Mouse (Mus musculus) heart, embryonic 14.5 days (tissue): ENCODE measurements around the gene Rmnd1. TPM values are rescaled to one million over a fixed set of nuclear protein-coding genes. Genes with fewer than 3 reads are reported as not detected.

Source experiments
- ATAC-seq: fragments of 200-750 bp; cut with Nextera tagmentation; 2 replicates; pipeline ENCODE4 v1.8.0; 2017; ENCODE audit warnings: low read depth, moderate TSS enrichment; ENCODE audit not compliant: insufficient number of reproducible peaks, insufficient read depth, low FRiP score
- H3K27ac ChIP-seq, 2 experiments: fragments of 200-500 bp in 1 of 2; fragments of 300-500 bp in 1 of 2; sonication (generic) in 1 of 2; replicated peaks in 1 of 2; 2 replicates each; pipeline ENCODE4 v1.5.1; 2012 to 2014; ENCODE audit warnings: low read depth in 2 of 2, low read length in 2 of 2, control low read depth in 1 of 2, mild to moderate bottlenecking in 1 of 2, mixed read lengths in 1 of 2; ENCODE audit not compliant: control insufficient read depth in 1 of 2, insufficient read depth in 1 of 2
- H3K27me3 ChIP-seq: fragments of 300-500 bp; sonication (generic); 2 replicates; pipeline ENCODE4 v1.6.1; 2014; ENCODE audit warnings: mild to moderate bottlenecking, low read length, control low read depth; ENCODE audit not compliant: control insufficient read depth, insufficient read depth
- H3K36me3 ChIP-seq: fragments of 300-500 bp; sonication (generic); 2 replicates; pipeline ENCODE4 v1.6.1; 2014; ENCODE audit warnings: mild to moderate bottlenecking, control low read depth, low read length, mixed read lengths; ENCODE audit not compliant: control insufficient read depth, insufficient read depth
- H3K4me1 ChIP-seq, 2 experiments: fragments of 200-500 bp in 1 of 2; fragments of 300-500 bp in 1 of 2; sonication (generic) in 1 of 2; 2 replicates each; pipeline ENCODE4 v1.6.1; 2012 to 2014; ENCODE audit warnings: low read length in 2 of 2, control low read depth in 1 of 2, mixed read lengths in 1 of 2; ENCODE audit not compliant: control insufficient read depth in 2 of 2, insufficient read depth in 2 of 2
- H3K4me2 ChIP-seq: fragments of 300-500 bp; sonication (generic); 2 replicates; pipeline ENCODE4 v1.6.1; 2014; ENCODE audit warnings: mild to moderate bottlenecking, low read length
- H3K4me3 ChIP-seq, 2 experiments: fragments of 200-500 bp in 1 of 2; fragments of 300-500 bp in 1 of 2; sonication (generic) in 1 of 2; 2 replicates each; pipeline ENCODE4 v1.5.1; 2012 to 2014; ENCODE audit warnings: low read length in 2 of 2, mild to moderate bottlenecking in 2 of 2, control low read depth in 1 of 2, low read depth in 1 of 2, moderate library complexity in 1 of 2; ENCODE audit not compliant: control insufficient read depth in 1 of 2, insufficient read depth in 1 of 2
- H3K9ac ChIP-seq: fragments of 300-500 bp; sonication (generic); 2 replicates; pipeline ENCODE4 v1.6.1; 2014; ENCODE audit warnings: mild to moderate bottlenecking, low read length
- H3K9me3 ChIP-seq: fragments of 300-500 bp; sonication (generic); 2 replicates; pipeline ENCODE4 v1.6.1; 2016; ENCODE audit warnings: low read length, control low read depth; ENCODE audit not compliant: control insufficient read depth
- WGBS: fragments of 180-500 bp; shearing (Covaris S2); extraction: QIAGEN DNeasy Blood & Tissue Kit; methylation state at CpG from one replicate; pipeline ENCODE4 v1.1.7; 2014; 5-methylcytosine and 5-hydroxymethylcytosine counted together
- polyA plus RNA-seq: library from polyadenylated mRNA; unstranded; fragments of >200 nt; fragmentation: Nextera tagmentation; extraction: Ambion mirVana; gene quantifications from 2 replicates; pipeline ENCODE4 v1.2.1, GENCODE M21; 2014

The Rmnd1 gene
- polyA plus RNA-seq, 1 experiment from 2014 or later: 106 TPM

- peaks cover 2 to 17% of the 10 kb centered on the region in 2 experiments for H3K4me1 ChIP-seq
- no peaks in the 10 kb centered on the region for H3K27me3 ChIP-seq
- H3K36me3 ChIP-seq: peaks cover 61% of the 10 kb centered on the region
- H3K9me3 ChIP-seq: no peaks in the 10 kb centered on the region
- no peak for ATAC-seq
- H3K4me3 ChIP-seq: no peak overlapping the region
- no peak overlapping the region for H3K9ac ChIP-seq
- no peak overlapping the region for H3K27ac ChIP-seq
- H3K4me2 ChIP-seq: no peak overlapping the region
- WGBS: 85% methylated on average over 3 of the region's 3 CpGs
Observed at GRCm38 (mm10) chr10:4395321-4395720, 36.9 kb downstream of the Rmnd1 start.

GRCm38 (mm10) chr10:4391851-4392250 is 40.3 kb downstream of the Rmnd1 start:
- ATAC-seq: no peak
- 38% methylated on average over 6 of the region's 6 CpGs for WGBS
- H3K9me3 ChIP-seq: no peaks in the 10 kb centered on the region
- H3K4me1 ChIP-seq: peaks cover 6 to 33% of the 10 kb centered on the region in 2 experiments
- H3K9ac ChIP-seq: no peak overlapping the region
- peaks cover 43% of the 10 kb centered on the region for H3K36me3 ChIP-seq
- peak overlapping the region; percentile 95; the same call in 1 of the 2 replicates for H3K4me2 ChIP-seq
- H3K27ac ChIP-seq: no peak overlapping the region
- H3K27me3 ChIP-seq: no peaks in the 10 kb centered on the region
- H3K4me3 ChIP-seq: no peak overlapping the region

DNA sequence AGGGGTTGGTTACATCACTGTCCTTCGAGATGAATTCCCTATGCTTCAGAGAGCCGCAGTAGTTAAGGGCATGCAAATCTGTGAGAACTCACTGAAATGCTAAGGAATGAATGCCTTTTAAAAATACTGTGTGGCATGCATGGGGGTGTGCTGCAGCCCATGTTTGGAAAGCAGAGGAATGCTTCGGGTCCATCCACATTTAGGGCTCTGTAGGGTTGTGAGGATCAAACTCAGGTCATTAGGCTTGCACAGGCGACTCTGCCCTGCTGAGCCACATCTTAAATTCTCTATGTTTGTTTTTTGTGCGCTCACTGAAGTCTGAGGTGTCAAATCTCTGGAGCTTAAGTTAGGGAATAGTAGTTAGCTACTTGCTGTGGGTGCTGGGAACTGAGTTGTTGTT is 41.1 kb downstream of the Rmnd1 start:
- Histone ChIP-seq H3K9me3 (no peaks in the 10 kb centered on the region), H3K27me3 (no peaks in the 10 kb centered on the region), H3K4me3 (no peak overlapping the region), H3K36me3 (peaks cover 36% of the 10 kb centered on the region), H3K9ac (no peak overlapping the region), H3K27ac (peak overlapping the region in 1 of 2 experiments; percentile 14; a peak in 1 of 4 replicates), H3K4me2 (peak overlapping the region; percentile 95; the same call in 1 of the 2 replicates), H3K4me1 (peaks cover 6 to 33% of the 10 kb centered on the region in 2 experiments)
- 54% methylated on average over 5 of the region's 5 CpGs for WGBS
- ATAC-seq: no peak

GRCm38 (mm10) chr10:4390550-4390949 is 41.6 kb downstream of the Rmnd1 start:
- peak overlapping the region; percentile 95; the same call in 1 of the 2 replicates for H3K4me2 ChIP-seq
- H3K27ac ChIP-seq: no peak overlapping the region
- H3K9me3 ChIP-seq: no peaks in the 10 kb centered on the region
- H3K4me1 ChIP-seq: peaks cover 6 to 36% of the 10 kb centered on the region in 2 experiments
- H3K36me3 ChIP-seq: peaks cover 31% of the 10 kb centered on the region
- H3K9ac ChIP-seq: no peak overlapping the region
- WGBS: 49% methylated on average over 2 of the region's 2 CpGs
- H3K4me3 ChIP-seq: no peak overlapping the region
- no peak for ATAC-seq
- H3K27me3 ChIP-seq: no peaks in the 10 kb centered on the region

- Histone ChIP-seq H3K9ac (peak overlapping the region; percentile 99), H3K4me1 (peaks cover 6 to 44% of the 10 kb centered on the region in 2 experiments), H3K36me3 (peaks cover 24% of the 10 kb centered on the region), H3K27ac (no peak overlapping the region), H3K9me3 (no peaks in the 10 kb centered on the region), H3K4me2 (peak overlapping the region; percentile 95), H3K27me3 (no peaks in the 10 kb centered on the region), H3K4me3 (peak overlapping the region; percentile 98 to 99; a peak in 3 of 4 replicates)
- WGBS: 40% methylated on average over 5 of the region's 5 CpGs
- no peak for ATAC-seq
Observed at GRCm38 (mm10) chr10:4389461-4390112, 42.6 kb downstream of the Rmnd1 start.

- no peak for ATAC-seq
- Histone ChIP-seq H3K27ac (peak overlapping the region in 1 of 2 experiments; percentile 100; a peak in 2 of 4 replicates), H3K9ac (peak overlapping the region; percentile 99), H3K27me3 (no peaks in the 10 kb centered on the region), H3K9me3 (no peaks in the 10 kb centered on the region), H3K4me1 (peaks cover 6 to 44% of the 10 kb centered on the region in 2 experiments), H3K4me3 (peak overlapping the region; percentile 98 to 99), H3K4me2 (peak overlapping the region; percentile 95), H3K36me3 (peaks cover 18% of the 10 kb centered on the region)
- 5% methylated on average over 10 of the region's 10 CpGs for WGBS
Observed at GRCm38 (mm10) chr10:4389036-4389435, 43.2 kb downstream of the Rmnd1 start.

GRCm38 (mm10) chr10:4388384-4388745 is 43.8 kb downstream of the Rmnd1 start:
- Histone ChIP-seq H3K27me3 (no peaks in the 10 kb centered on the region), H3K27ac (peak overlapping the region; percentile 71 to 100), H3K9me3 (no peaks in the 10 kb centered on the region), H3K4me2 (peak overlapping the region; percentile 95), H3K36me3 (peaks cover 12% of the 10 kb centered on the region; the same call in 1 of the 2 replicates), H3K4me1 (peaks cover 6 to 51% of the 10 kb centered on the region in 2 experiments), H3K9ac (peak overlapping the region; percentile 99), H3K4me3 (peak overlapping the region; percentile 98 to 99)
- WGBS: under 1% methylated on average over 19 of the region's 19 CpGs
- no peak for ATAC-seq
